Mouse (Mus musculus): ENCODE results near the gene Bcl3. TPM values are rescaled to one million over a fixed set of nuclear protein-coding genes. Genes with fewer than 3 reads are reported as not detected.

Bcl3 gene
- polyA plus RNA-seq (2016; fragmentation: Nextera tagmentation; extraction: Ambion mirVana): 1.0 and 2.1 TPM in 2 replicates

GRCm38 (mm10) chr7:19822604-19823058 is at the start of gene Bcl3:
Bcl3 (minus strand) TSS chr7:19822770.
- WGBS: 1% methylated on average over 35 of the region's 42 CpGs
- peak within 1 kb of the TSS; percentile 61 for H3K4me2 ChIP-seq (replicated peaks)
- peaks cover 46% of the 10 kb centered on the region for H3K27me3 ChIP-seq (replicated peaks)
- H3K9me3 ChIP-seq: 0 out of 2 replicates have a peak, but pooled peaks cover 6% of the 10 kb centered on the region
- H3K4me1 ChIP-seq: peaks cover 8% of the 10 kb centered on the region
- H3K9ac ChIP-seq: peak within 1 kb of the TSS; percentile 59
- no peak within 1 kb of the TSS for H3K27ac ChIP-seq
- no peak for ATAC-seq (ENCODE audit: low FRiP score, low read depth)
- H3K36me3 ChIP-seq: no peaks in the 10 kb centered on the region
- peak within 1 kb of the TSS; percentile 32 for H3K4me3 ChIP-seq

GRCm38 (mm10) chr7:19871943-19872601 is 49.5 kb upstream of the Bcl3 start:
- H3K9me3 ChIP-seq: no peaks in the 10 kb centered on the region
- no peak for ATAC-seq (ENCODE audit: low FRiP score, low read depth)
- 44% methylated on average over 5 of the region's 5 CpGs for WGBS
- H3K4me3 ChIP-seq: no peak overlapping the region
- no peaks in the 10 kb centered on the region for H3K36me3 ChIP-seq
- no peaks in the 10 kb centered on the region for H3K4me1 ChIP-seq
- H3K27me3 ChIP-seq (replicated peaks): no peaks in the 10 kb centered on the region
- no peak overlapping the region for H3K4me2 ChIP-seq (replicated peaks)
- H3K9ac ChIP-seq: no peak overlapping the region
- H3K27ac ChIP-seq: no peak overlapping the region

GRCm38 (mm10) chr7:19871137-19871621 is 48.6 kb upstream of the Bcl3 start:
- Histone ChIP-seq H3K27me3 (replicated peaks) (no peaks in the 10 kb centered on the region), H3K36me3 (no peaks in the 10 kb centered on the region), H3K4me3 (no peak overlapping the region), H3K4me2 (replicated peaks) (no peak overlapping the region), H3K9me3 (no peaks in the 10 kb centered on the region), H3K9ac (no peak overlapping the region), H3K27ac (no peak overlapping the region), H3K4me1 (no peaks in the 10 kb centered on the region)
- 71% methylated on average over 10 of the region's 10 CpGs for WGBS
- no peak for ATAC-seq (ENCODE audit: low FRiP score, low read depth)

- H3K4me3 ChIP-seq: no peak overlapping the region
- no peaks in the 10 kb centered on the region for H3K36me3 ChIP-seq
- no peaks in the 10 kb centered on the region for H3K9me3 ChIP-seq
- H3K27ac ChIP-seq: no peak overlapping the region
- H3K4me2 ChIP-seq (replicated peaks): no peak overlapping the region
- H3K27me3 ChIP-seq (replicated peaks): no peaks in the 10 kb centered on the region
- 89% methylated on average over 16 of the region's 16 CpGs for WGBS
- H3K9ac ChIP-seq: no peak overlapping the region
- no peaks in the 10 kb centered on the region for H3K4me1 ChIP-seq
- ATAC-seq (ENCODE audit: low FRiP score, low read depth): no peak
Observed at GRCm38 (mm10) chr7:19867751-19868399, 45.3 kb upstream of the Bcl3 start.

- H3K9ac ChIP-seq: no peak overlapping the region
- no peak overlapping the region for H3K4me2 ChIP-seq (replicated peaks)
- no peaks in the 10 kb centered on the region for H3K27me3 ChIP-seq (replicated peaks)
- H3K4me1 ChIP-seq: no peaks in the 10 kb centered on the region
- ATAC-seq (ENCODE audit: low FRiP score, low read depth): no peak
- no peak overlapping the region for H3K4me3 ChIP-seq
- no peaks in the 10 kb centered on the region for H3K9me3 ChIP-seq
- no peaks in the 10 kb centered on the region for H3K36me3 ChIP-seq
- 85% methylated on average over 6 of the region's 6 CpGs for WGBS
- H3K27ac ChIP-seq: no peak overlapping the region
Observed at GRCm38 (mm10) chr7:19866490-19866889, 43.9 kb upstream of the Bcl3 start.

- Histone ChIP-seq H3K27ac (no peak overlapping the region), H3K27me3 (replicated peaks) (no peaks in the 10 kb centered on the region), H3K9ac (no peak overlapping the region), H3K36me3 (no peaks in the 10 kb centered on the region), H3K4me3 (no peak overlapping the region), H3K4me2 (replicated peaks) (no peak overlapping the region), H3K4me1 (no peaks in the 10 kb centered on the region), H3K9me3 (no peaks in the 10 kb centered on the region)
- ATAC-seq (ENCODE audit: low FRiP score, low read depth): no peak
- WGBS: 86% methylated on average over 8 of the region's 8 CpGs
Observed at GRCm38 (mm10) chr7:19865246-19866036, 42.9 kb upstream of the Bcl3 start.

- Histone ChIP-seq H3K4me3 (no peak overlapping the region), H3K4me1 (no peaks in the 10 kb centered on the region), H3K9ac (no peak overlapping the region), H3K27me3 (replicated peaks) (no peaks in the 10 kb centered on the region), H3K27ac (no peak overlapping the region), H3K36me3 (no peaks in the 10 kb centered on the region), H3K4me2 (replicated peaks) (no peak overlapping the region), H3K9me3 (no peaks in the 10 kb centered on the region)
- WGBS: 40% methylated on average over 2 of the region's 2 CpGs
- ATAC-seq (ENCODE audit: low FRiP score, low read depth): no peak
Observed at GRCm38 (mm10) chr7:19864241-19864640, 41.7 kb upstream of the Bcl3 start.

- WGBS: 81% methylated on average over 9 of the region's 9 CpGs
Observed at GRCm38 (mm10) chr7:19861199-19861598, 38.6 kb upstream of the Bcl3 start, which contains the start of gene Ceacam16. Ceacam16 (minus strand) TSS chr7:19861299.

GRCm38 (mm10) chr7:19859740-19860139 is 37.2 kb upstream of the Bcl3 start:
- Histone ChIP-seq H3K4me3 (no peak overlapping the region), H3K4me2 (replicated peaks) (no peak overlapping the region), H3K27me3 (replicated peaks) (no peaks in the 10 kb centered on the region), H3K9ac (no peak overlapping the region), H3K4me1 (no peaks in the 10 kb centered on the region), H3K36me3 (no peaks in the 10 kb centered on the region), H3K9me3 (no peaks in the 10 kb centered on the region), H3K27ac (no peak overlapping the region)
- ATAC-seq (ENCODE audit: low FRiP score, low read depth): no peak
- 77% methylated on average over 10 of the region's 10 CpGs for WGBS

More at GRCm38 (mm10) chr7:19861199-19861598, 38.6 kb upstream of the Bcl3 start, which contains the start of gene Ceacam16:
- no peak within 1 kb of the TSS for H3K27ac ChIP-seq
- no peak for ATAC-seq (ENCODE audit: low FRiP score, low read depth)
- H3K9ac ChIP-seq: no peak within 1 kb of the TSS
- H3K9me3 ChIP-seq: no peaks in the 10 kb centered on the region
- no peak within 1 kb of the TSS for H3K4me3 ChIP-seq
- H3K27me3 ChIP-seq (replicated peaks): no peaks in the 10 kb centered on the region
- no peaks in the 10 kb centered on the region for H3K36me3 ChIP-seq
- H3K4me1 ChIP-seq: no peaks in the 10 kb centered on the region
- no peak within 1 kb of the TSS for H3K4me2 ChIP-seq (replicated peaks)

- H3K27ac ChIP-seq: no peak overlapping the region
- no peak overlapping the region for H3K4me3 ChIP-seq
- no peaks in the 10 kb centered on the region; the same call in 1 of the 2 replicates for H3K27me3 ChIP-seq (replicated peaks)
- WGBS: 88% methylated on average over 6 of the region's 6 CpGs
- no peak overlapping the region for H3K4me2 ChIP-seq (replicated peaks)
- no peaks in the 10 kb centered on the region for H3K36me3 ChIP-seq
- no peaks in the 10 kb centered on the region for H3K9me3 ChIP-seq
- no peak for ATAC-seq (ENCODE audit: low FRiP score, low read depth)
- no peak overlapping the region for H3K9ac ChIP-seq
- H3K4me1 ChIP-seq: no peaks in the 10 kb centered on the region; the same call in 1 of the 2 replicates
Observed at GRCm38 (mm10) chr7:19856283-19856682, 33.7 kb upstream of the Bcl3 start.

- Histone ChIP-seq H3K36me3 (no peaks in the 10 kb centered on the region), H3K4me3 (no peak overlapping the region), H3K4me2 (replicated peaks) (no peak overlapping the region), H3K27me3 (replicated peaks) (no peaks in the 10 kb centered on the region; the same call in 1 of the 2 replicates), H3K27ac (no peak overlapping the region), H3K4me1 (no peaks in the 10 kb centered on the region; the same call in 1 of the 2 replicates), H3K9me3 (no peaks in the 10 kb centered on the region), H3K9ac (no peak overlapping the region)
- no peak for ATAC-seq (ENCODE audit: low FRiP score, low read depth)
- whole genome bisulfite sequencing: 83% methylated on average over 5 of the region's 5 CpGs
Observed at GRCm38 (mm10) chr7:19855663-19856062, 33.1 kb upstream of the Bcl3 start.

- 90% methylated on average over 20 of the region's 20 CpGs for WGBS
- H3K4me2 ChIP-seq (replicated peaks): no peak overlapping the region
- H3K27ac ChIP-seq: no peak overlapping the region
- ATAC-seq (ENCODE audit: low FRiP score, low read depth): no peak
- no peaks in the 10 kb centered on the region for H3K9me3 ChIP-seq
- H3K4me1 ChIP-seq: no peaks in the 10 kb centered on the region; the same call in 1 of the 2 replicates
- H3K9ac ChIP-seq: no peak overlapping the region
- H3K36me3 ChIP-seq: no peaks in the 10 kb centered on the region
- H3K4me3 ChIP-seq: no peak overlapping the region
- H3K27me3 ChIP-seq (replicated peaks): no peaks in the 10 kb centered on the region; the same call in 1 of the 2 replicates
Observed at GRCm38 (mm10) chr7:19853526-19853925, 31.0 kb upstream of the Bcl3 start.

Data from neural tube, embryonic 12.5 days (tissue).